Mouse (Mus musculus) ES-Bruce4 (cell line): Measurements from ENCODE around the gene Trp53i13. TPM values are rescaled to one million over a fixed set of nuclear protein-coding genes. Genes with fewer than 3 reads are reported as not detected.

Source experiments
- H3K27ac ChIP-seq: 2 replicates; pipeline ENCODE4 v1.5.1; 2012; ENCODE audit warnings: low read length, inconsistent platforms; ENCODE audit not compliant: insufficient read depth
- H3K27me3 ChIP-seq: 2 replicates; pipeline ENCODE4 v1.6.1; 2012; ENCODE audit warnings: mild to moderate bottlenecking, low read length, inconsistent platforms; ENCODE audit not compliant: control insufficient read depth, poor library complexity, insufficient read depth, severe bottlenecking
- H3K36me3 ChIP-seq: 2 replicates; pipeline ENCODE4 v1.6.1; 2012; ENCODE audit warnings: inconsistent platforms, mild to moderate bottlenecking, low read length, moderate library complexity; ENCODE audit not compliant: control insufficient read depth, poor library complexity, insufficient read depth, severe bottlenecking
- H3K4me1 ChIP-seq: one replicate; pipeline ENCODE4 v1.8.1; 2011; ENCODE audit warnings: low read length; ENCODE audit not compliant: control insufficient read depth, insufficient read depth
- H3K4me3 ChIP-seq: 2 replicates; pipeline ENCODE4 v1.5.1; 2011; ENCODE audit warnings: low read depth, mild to moderate bottlenecking, low read length
- H3K9ac ChIP-seq: 2 replicates; pipeline ENCODE4 v1.6.1; 2012; ENCODE audit warnings: low read depth, mild to moderate bottlenecking, inconsistent platforms; ENCODE audit not compliant: poor library complexity, severe bottlenecking
- H3K9me3 ChIP-seq: replicated peaks from 2 replicates; pipeline ENCODE4 v1.6.1; 2012; ENCODE audit warnings: mild to moderate bottlenecking, low read length, inconsistent platforms; ENCODE audit not compliant: control insufficient read depth, poor library complexity, insufficient read depth, severe bottlenecking
- CTCF ChIP-seq: IDR thresholded peaks from one replicate; pipeline ENCODE4 v1.8.1; 2011; ENCODE audit warnings: low read depth, low read length
- EP300 ChIP-seq: IDR thresholded peaks from 2 replicates; pipeline ENCODE4 v1.6.1; 2011; ENCODE audit warnings: low read depth, low read length; ENCODE audit not compliant: insufficient read depth
- POLR2A ChIP-seq: IDR thresholded peaks from one replicate; pipeline ENCODE4 v1.8.1; 2011; ENCODE audit warnings: low read length; ENCODE audit not compliant: insufficient read depth
- polyA plus RNA-seq: library from polyadenylated mRNA; stranded (reverse); fragments of >200 nt; gene quantifications from 2 replicates; pipeline ENCODE4 v1.2.4, GENCODE M21; 2011; ENCODE audit warnings: low read depth; ENCODE audit not compliant: missing spikeins, insufficient read depth, insufficient read length

Gene Trp53i13
- polyA plus RNA-seq, 1 experiment = 8.2 TPM

- peak within 1 kb of the TSS; percentile 63 for H3K27ac ChIP-seq
- H3K4me3 ChIP-seq = peak within 1 kb of the TSS; percentile 94
- peak within 1 kb of the TSS; percentile 94 for H3K9ac ChIP-seq
- peaks cover 5% of the 10 kb centered on the region for H3K27me3 ChIP-seq
- TF ChIP-seq EP300 = no peak
- TF ChIP-seq CTCF = peak; percentile 4
- H3K9me3 ChIP-seq = no peaks in the 10 kb centered on the region
- H3K4me1 ChIP-seq = peaks cover 13% of the 10 kb centered on the region
- H3K36me3 ChIP-seq = no peaks in the 10 kb centered on the region
Measured at GRCm38 (mm10) chr11:77493512-77494343, 22.1 kb downstream of the Trp53i13 start, which contains the start of gene Git1. TSS of gene Git1 (plus strand) at chr11:77493562.

- Histone ChIP-seq H3K27ac (peak overlapping the region; percentile 37), H3K36me3 (no peaks in the 10 kb centered on the region), H3K9ac (peak overlapping the region; percentile 94), H3K4me3 (peak overlapping the region; percentile 94), H3K4me1 (peaks cover 10% of the 10 kb centered on the region), H3K9me3 (no peaks in the 10 kb centered on the region), H3K27me3 (peaks cover 5% of the 10 kb centered on the region)
- TF ChIP-seq POLR2A = peak; percentile 15
- no peak for TF ChIP-seq EP300
- no peak for TF ChIP-seq CTCF
Measured at GRCm38 (mm10) chr11:77492911-77493332, 22.9 kb downstream of the Trp53i13 start.

- peaks cover 5% of the 10 kb centered on the region for H3K27me3 ChIP-seq
- H3K36me3 ChIP-seq = no peaks in the 10 kb centered on the region
- H3K4me3 ChIP-seq = peak overlapping the region; percentile 94
- TF ChIP-seq CTCF (no peak), POLR2A (no peak)
- peak overlapping the region; percentile 94 for H3K9ac ChIP-seq
- H3K4me1 ChIP-seq = peaks cover 10% of the 10 kb centered on the region
- peak overlapping the region; percentile 37 for H3K27ac ChIP-seq
- H3K9me3 ChIP-seq = no peaks in the 10 kb centered on the region
Measured at GRCm38 (mm10) chr11:77492311-77492871, 23.4 kb downstream of the Trp53i13 start.

GRCm38 (mm10) chr11:77491502-77492291, 24.1 kb downstream of the Trp53i13 start:
- H3K36me3 ChIP-seq = no peaks in the 10 kb centered on the region
- H3K4me1 ChIP-seq = peaks cover 8% of the 10 kb centered on the region
- peaks cover 5% of the 10 kb centered on the region for H3K27me3 ChIP-seq
- H3K4me3 ChIP-seq = peak overlapping the region; percentile 48
- H3K9ac ChIP-seq = peak overlapping the region; percentile 94
- TF ChIP-seq POLR2A (no peak), CTCF (no peak), EP300 (no peak)
- H3K9me3 ChIP-seq = no peaks in the 10 kb centered on the region
- no peak overlapping the region for H3K27ac ChIP-seq

- TF ChIP-seq CTCF (peak; percentile 95), EP300 (0 out of 2 replicates have a peak, but pooled peaks have one; percentile 27), POLR2A (no peak)
- Histone ChIP-seq H3K4me3 (peak overlapping the region; percentile 48), H3K27me3 (peaks cover 5% of the 10 kb centered on the region), H3K36me3 (no peaks in the 10 kb centered on the region), H3K9me3 (no peaks in the 10 kb centered on the region), H3K4me1 (peaks cover 8% of the 10 kb centered on the region), H3K27ac (no peak overlapping the region), H3K9ac (peak overlapping the region; percentile 94)
Measured at GRCm38 (mm10) chr11:77491123-77491501, 24.7 kb downstream of the Trp53i13 start.
